Mouse (Mus musculus) forebrain, postnatal 0 days (tissue): ENCODE data around the gene Sugp1. TPM values are rescaled to one million over a fixed set of nuclear protein-coding genes. Genes with fewer than 3 reads are reported as not detected.
A peak's percentile ranks its signal among the peaks of the same experiment; 100 is the strongest.
"Not testable (repeated sequence)": the region's sequence is repeated elsewhere in the genome, so short reads cannot be mapped to it uniquely, and the experiment has no call there.

Experiments
- ATAC-seq: fragments of 200-750 bp; cut with Nextera tagmentation; 2 replicates; pipeline ENCODE4 v1.8.0; 2017; ENCODE audit warnings: mild to moderate bottlenecking, moderate library complexity
- DNase-seq: peaks from one replicate; pipeline ENCODE4 v3.0.0-alpha.2; 2015
- H3K27ac ChIP-seq: fragments of 300-500 bp; sonication (generic); 2 replicates; pipeline ENCODE4 v1.5.1; 2014; ENCODE audit warnings: low read depth, mild to moderate bottlenecking, antibody characterized with exemption, low read length, moderate library complexity, mixed read lengths
- H3K27me3 ChIP-seq: fragments of 300-500 bp; sonication (generic); 2 replicates; pipeline ENCODE4 v1.6.1; 2014; ENCODE audit warnings: mild to moderate bottlenecking, low read length, mixed read lengths; ENCODE audit not compliant: insufficient read depth
- H3K36me3 ChIP-seq: fragments of 300-500 bp; sonication (generic); 2 replicates; pipeline ENCODE4 v1.6.1; 2014; ENCODE audit warnings: mild to moderate bottlenecking, moderate library complexity; ENCODE audit not compliant: insufficient read depth
- H3K4me1 ChIP-seq: fragments of 300-500 bp; sonication (generic); 2 replicates; pipeline ENCODE4 v1.6.1; 2014; ENCODE audit warnings: antibody characterized with exemption; ENCODE audit not compliant: insufficient read depth
- H3K4me2 ChIP-seq: fragments of 300-500 bp; sonication (generic); 2 replicates; pipeline ENCODE4 v1.6.1; 2014; ENCODE audit warnings: low read depth, mild to moderate bottlenecking, moderate library complexity
- H3K4me3 ChIP-seq: fragments of 300-500 bp; sonication (generic); 2 replicates; pipeline ENCODE4 v1.5.1; 2014; ENCODE audit warnings: low read depth, low read length, mixed read lengths
- H3K9ac ChIP-seq: fragments of 300-500 bp; sonication (generic); 2 replicates; pipeline ENCODE4 v1.6.1; 2014; ENCODE audit warnings: mild to moderate bottlenecking
- H3K9me3 ChIP-seq: fragments of 300-500 bp; sonication (generic); 2 replicates; pipeline ENCODE4 v1.6.1; 2016; ENCODE audit warnings: low read length
- CTCF ChIP-seq: sonication (generic); IDR thresholded peaks from 2 replicates; pipeline ENCODE4 v1.5.1; 2016; ENCODE audit warnings: antibody characterized with exemption, control low read depth, low read depth
- whole genome bisulfite sequencing: fragments of 180-500 bp; shearing (Covaris S2); extraction: QIAGEN DNeasy Blood & Tissue Kit; methylation state at CpG from one replicate; pipeline ENCODE4 v1.1.7; 2014; 5-methylcytosine and 5-hydroxymethylcytosine counted together
- polyA plus RNA-seq: library from polyadenylated mRNA; unstranded; fragments of >200 nt; fragmentation: Nextera tagmentation; extraction: Ambion mirVana; gene quantifications from 2 replicates; pipeline ENCODE4 v1.2.1, GENCODE M21; 2015
- total RNA-seq: library from RNA; depleted of rRNA; stranded (reverse); fragments of >200 nt; gene quantifications from 2 replicates; pipeline ENCODE4 v1.2.3, GENCODE M21; 2014

Gene Sugp1
- total and polyA plus RNA-seq, 2 experiments from 2014 or later, result 20.9 to 46.1 TPM

GRCm38 (mm10) chr8:70041885-70042546 is 597 bp upstream of the Sugp1 start:
- ATAC-seq (peak; percentile 5; the same call in 1 of the 2 replicates), DNase-seq (no peak)
- Histone ChIP-seq H3K4me1 (peaks cover 27% of the 10 kb centered on the region), H3K27me3 (no peaks in the 10 kb centered on the region), H3K9me3 (no peaks in the 10 kb centered on the region), H3K4me2 (peak overlapping the region; percentile 74), H3K27ac (peak overlapping the region; percentile 90), H3K36me3 (peaks cover 8% of the 10 kb centered on the region), H3K9ac (peak overlapping the region; percentile 99), H3K4me3 (peak overlapping the region; percentile 85)
- 4% methylated on average over 47 of the region's 47 CpGs for WGBS
- TF ChIP-seq CTCF, result no peak

DNA sequence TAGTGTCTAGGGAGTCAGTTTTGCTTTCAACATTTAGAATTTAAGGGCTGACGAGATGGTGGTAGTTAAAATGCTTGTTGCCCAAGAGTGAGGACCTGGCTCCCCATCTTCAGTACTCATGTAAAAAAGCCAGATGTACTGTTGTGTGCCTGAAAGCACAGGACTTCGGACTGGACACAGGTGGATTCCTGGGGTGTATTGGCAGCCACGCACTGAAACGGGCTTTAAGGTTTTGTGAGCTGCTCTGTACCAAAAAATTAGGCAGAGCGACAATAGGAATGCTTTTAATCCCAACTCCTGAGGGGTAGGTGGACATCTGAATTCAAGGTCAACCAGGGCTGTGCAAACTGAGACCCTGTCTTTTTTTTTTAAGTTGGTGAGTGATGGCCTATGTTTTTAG is 1.4 kb downstream of the Sugp1 start:
- peaks cover 27% of the 10 kb centered on the region for H3K4me1 ChIP-seq
- 90% methylated on average over 5 of the region's 5 CpGs for WGBS
- peaks cover 14% of the 10 kb centered on the region for H3K36me3 ChIP-seq
- H3K27ac ChIP-seq, result no peak overlapping the region
- no peak for DNase-seq
- H3K9me3 ChIP-seq, result no peaks in the 10 kb centered on the region
- H3K27me3 ChIP-seq, result no peaks in the 10 kb centered on the region
- peak overlapping the region; percentile 99; the same call in 1 of the 2 replicates for H3K9ac ChIP-seq
- ATAC-seq, result no peak
- peak overlapping the region; percentile 85; the same call in 1 of the 2 replicates for H3K4me3 ChIP-seq
- no peak for TF ChIP-seq CTCF
- peak overlapping the region; percentile 84 for H3K4me2 ChIP-seq

DNA sequence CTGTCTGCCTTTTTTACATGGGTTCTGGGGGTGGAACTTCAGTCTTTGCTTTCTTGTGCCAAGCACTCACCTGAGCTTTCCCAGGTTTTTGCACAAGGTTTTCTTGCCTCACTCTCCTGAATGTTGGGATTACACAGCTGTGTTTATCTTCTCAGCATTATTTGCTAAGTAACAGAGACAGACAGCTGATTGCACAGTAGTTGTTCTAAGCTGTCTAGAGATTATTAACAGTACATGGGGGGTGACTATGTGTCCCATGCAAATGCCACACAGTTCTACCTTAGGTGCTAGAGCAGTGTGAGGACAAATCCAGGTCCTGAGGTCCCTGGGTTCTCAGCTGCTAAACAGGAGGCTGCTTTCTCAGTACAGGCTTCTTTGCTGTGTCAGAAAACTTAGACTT is 7.0 kb downstream of the Sugp1 start:
- Histone ChIP-seq H3K4me2 (no peak overlapping the region), H3K9ac (no peak overlapping the region), H3K36me3 (peaks cover 63% of the 10 kb centered on the region), H3K4me3 (no peak overlapping the region), H3K27me3 (no peaks in the 10 kb centered on the region), H3K4me1 (no peaks in the 10 kb centered on the region), H3K9me3 (no peaks in the 10 kb centered on the region), H3K27ac (no peak overlapping the region)
- TF ChIP-seq CTCF, result no peak
- ATAC-seq (no peak), DNase-seq (no peak)

GRCm38 (mm10) chr8:70050434-70050833 is 7.8 kb downstream of the Sugp1 start:
- 88% methylated on average over 5 of the region's 5 CpGs for WGBS
- not testable (repeated sequence) for H3K9me3 ChIP-seq

DNA sequence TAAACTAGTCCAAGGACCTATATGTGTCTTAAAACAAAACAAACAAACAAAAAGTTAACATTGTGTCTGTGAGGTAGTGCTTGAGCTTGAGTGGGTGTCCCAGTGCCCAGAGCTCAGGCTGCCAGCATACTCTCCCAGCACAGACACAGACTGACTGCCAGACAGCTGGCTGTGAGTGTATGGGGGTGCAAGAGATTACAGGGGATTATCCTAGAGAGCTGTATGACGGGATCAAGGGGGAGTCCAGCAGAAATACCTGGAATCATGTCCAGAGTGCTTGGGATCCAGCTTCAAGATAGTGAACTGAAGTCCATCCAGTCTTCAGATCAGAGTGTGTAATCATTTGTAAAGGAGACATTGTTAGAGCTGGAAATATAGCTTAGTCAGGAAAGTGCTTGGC is 15.1 kb downstream of the Sugp1 start:
- Histone ChIP-seq H3K9me3 (no peaks in the 10 kb centered on the region), H3K4me2 (no peak overlapping the region), H3K9ac (no peak overlapping the region), H3K36me3 (peaks cover 86% of the 10 kb centered on the region), H3K4me3 (no peak overlapping the region), H3K4me1 (no peaks in the 10 kb centered on the region), H3K27ac (no peak overlapping the region), H3K27me3 (no peaks in the 10 kb centered on the region)
- no peak for DNase-seq
- ATAC-seq, result no peak
- no peak for TF ChIP-seq CTCF
- 79% methylated on average over 1 of the region's 1 CpGs for WGBS

More at GRCm38 (mm10) chr8:70050434-70050833, 7.8 kb downstream of the Sugp1 start:
- ATAC-seq, H3K27me3 ChIP-seq, H3K4me3 ChIP-seq, H3K9ac ChIP-seq, H3K4me1 ChIP-seq, DNase-seq, H3K27ac ChIP-seq, H3K4me2 ChIP-seq: not testable (repeated sequence)
- H3K36me3 ChIP-seq, result peaks cover 70% of the 10 kb centered on the region

DNA sequence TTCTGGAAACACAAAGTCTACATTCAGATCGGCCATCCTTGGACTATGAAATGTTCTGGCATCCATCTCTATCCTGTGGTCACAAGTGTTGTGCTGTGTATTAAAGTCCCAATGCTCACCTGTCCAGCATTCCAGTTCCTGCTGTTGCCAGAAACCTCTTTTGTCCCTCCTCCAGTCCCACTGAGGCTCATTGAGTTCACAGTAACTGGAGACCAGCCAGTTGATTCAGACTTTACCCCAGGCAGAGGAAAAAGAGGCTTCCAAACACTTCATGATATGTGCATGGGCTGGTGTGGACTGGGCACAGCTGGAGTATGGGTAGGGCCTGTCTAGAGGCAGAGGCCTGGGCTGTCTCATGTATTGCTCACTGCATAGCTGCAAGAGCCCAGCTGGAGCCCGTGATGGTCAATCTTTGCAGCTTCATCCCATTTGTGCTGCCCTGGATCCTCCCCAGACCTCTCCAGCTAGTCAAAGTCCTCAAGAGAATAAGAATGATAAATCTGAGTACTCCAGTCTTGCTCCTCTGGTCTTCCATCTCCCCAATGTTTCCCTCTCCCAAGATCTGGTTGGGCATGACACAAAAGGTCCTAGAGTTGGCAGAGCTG is 29.3 kb downstream of the Sugp1 start:
- no peaks in the 10 kb centered on the region for H3K27me3 ChIP-seq
- no peaks in the 10 kb centered on the region for H3K4me1 ChIP-seq
- 86% methylated on average over 2 of the region's 2 CpGs for WGBS
- ATAC-seq (peak; percentile 38; the same call in 1 of the 2 replicates), DNase-seq (no peak)
- H3K9ac ChIP-seq, result no peak overlapping the region
- TF ChIP-seq CTCF, result no peak
- peaks cover 51% of the 10 kb centered on the region for H3K36me3 ChIP-seq
- H3K9me3 ChIP-seq, result no peaks in the 10 kb centered on the region
- no peak overlapping the region for H3K4me2 ChIP-seq
- no peak overlapping the region for H3K4me3 ChIP-seq
- no peak overlapping the region for H3K27ac ChIP-seq

- no peak within 1 kb of the TSS for H3K4me3 ChIP-seq
- no peaks in the 10 kb centered on the region for H3K27me3 ChIP-seq
- DNase-seq (no peak), ATAC-seq (peak; percentile 74)
- no peak for TF ChIP-seq CTCF
- no peak within 1 kb of the TSS for H3K27ac ChIP-seq
- 15% methylated on average over 21 of the region's 27 CpGs for WGBS
- no peak within 1 kb of the TSS for H3K9ac ChIP-seq
- H3K4me2 ChIP-seq, result 0 out of 2 replicates have a peak within 1 kb of the TSS, but pooled peaks have one; percentile 21
- peaks cover 47% of the 10 kb centered on the region for H3K36me3 ChIP-seq
- H3K9me3 ChIP-seq, result no peaks in the 10 kb centered on the region
- no peaks in the 10 kb centered on the region for H3K4me1 ChIP-seq
These were observed 29.9 kb downstream of the Sugp1 start, which contains the start of gene Tm6sf2 for GRCm38 (mm10) chr8:70072441-70073069. Gene Tm6sf2, plus strand, starts transcription at chr8:70072924.
